Mouse (Mus musculus) left cerebral cortex, adult 9 months (tissue): ENCODE measurements around the gene Zbtb40.
A peak's percentile ranks its signal among the peaks of the same experiment; 100 is the strongest.

Experiments used
- DNase-seq, 2 experiments: peaks; one replicate each; pipeline ENCODE4 v3.0.0; 2022; ENCODE audit warnings: low spot score in 2 of 2

Gene Zbtb40

GRCm38 (mm10) chr4:137048550-137049032 lies at the start of gene Zbtb40:
Zbtb40 (minus strand) TSS chr4:137048801.
- peak; percentile 90 to 97 for DNase-seq

GRCm38 (mm10) chr4:137097984-137098327 lies 49.4 kb upstream of the Zbtb40 start:
- no peak for DNase-seq

GRCm38 (mm10) chr4:137097246-137097983 lies 48.8 kb upstream of the Zbtb40 start:
- no peak for DNase-seq

- no peak for DNase-seq
These were observed 47.8 kb upstream of the Zbtb40 start for GRCm38 (mm10) chr4:137096353-137096752.

- DNase-seq, result peak in 1 of 2 experiments; percentile 19
These were observed 36.6 kb upstream of the Zbtb40 start for GRCm38 (mm10) chr4:137085083-137085810.

GRCm38 (mm10) chr4:137082866-137083265 lies 34.3 kb upstream of the Zbtb40 start:
- no peak for DNase-seq

- DNase-seq, result no peak
These were observed 32.8 kb upstream of the Zbtb40 start for GRCm38 (mm10) chr4:137081401-137081800.

- DNase-seq, result no peak
These were observed 28.6 kb upstream of the Zbtb40 start for GRCm38 (mm10) chr4:137077216-137077615.

- DNase-seq, result no peak
These were observed 22.6 kb upstream of the Zbtb40 start for GRCm38 (mm10) chr4:137071204-137071603.

GRCm38 (mm10) chr4:137068491-137068890 lies 19.9 kb upstream of the Zbtb40 start:
- no peak for DNase-seq

GRCm38 (mm10) chr4:137065846-137066245 lies 17.2 kb upstream of the Zbtb40 start:
- no peak for DNase-seq

- DNase-seq, result no peak
These were observed 6.3 kb upstream of the Zbtb40 start for GRCm38 (mm10) chr4:137054932-137055331.

- no peak for DNase-seq
These were observed 5.2 kb upstream of the Zbtb40 start for GRCm38 (mm10) chr4:137053810-137054209.

GRCm38 (mm10) chr4:137047840-137048549 lies 606 bp downstream of the Zbtb40 start:
- DNase-seq, result no peak

- DNase-seq, result no peak
These were observed 2.5 kb downstream of the Zbtb40 start for GRCm38 (mm10) chr4:137046110-137046509.

- DNase-seq, result no peak
These were observed 4.1 kb downstream of the Zbtb40 start for GRCm38 (mm10) chr4:137044516-137044915.

- peak in 1 of 2 experiments; percentile 15 for DNase-seq
These were observed 4.8 kb downstream of the Zbtb40 start for GRCm38 (mm10) chr4:137043799-137044198.

- no peak for DNase-seq
These were observed 6.6 kb downstream of the Zbtb40 start for GRCm38 (mm10) chr4:137042039-137042438.

GRCm38 (mm10) chr4:137041161-137041621 lies 7.4 kb downstream of the Zbtb40 start:
- DNase-seq, result no peak

- no peak for DNase-seq
These were observed 9.2 kb downstream of the Zbtb40 start for GRCm38 (mm10) chr4:137039441-137039840.

GRCm38 (mm10) chr4:137038501-137038900 lies 10.1 kb downstream of the Zbtb40 start:
- no peak for DNase-seq

GRCm38 (mm10) chr4:137038096-137038495 lies 10.5 kb downstream of the Zbtb40 start:
- DNase-seq, result no peak
